Mouse (Mus musculus): Measurements from ENCODE around the gene Slc35b3.

The Slc35b3 gene

GRCm38 (mm10) chr13:38938433-38938832 is 22.2 kb downstream of the Slc35b3 start:
- no peak for DNase-seq (ENCODE audit: low spot score)

DNA sequence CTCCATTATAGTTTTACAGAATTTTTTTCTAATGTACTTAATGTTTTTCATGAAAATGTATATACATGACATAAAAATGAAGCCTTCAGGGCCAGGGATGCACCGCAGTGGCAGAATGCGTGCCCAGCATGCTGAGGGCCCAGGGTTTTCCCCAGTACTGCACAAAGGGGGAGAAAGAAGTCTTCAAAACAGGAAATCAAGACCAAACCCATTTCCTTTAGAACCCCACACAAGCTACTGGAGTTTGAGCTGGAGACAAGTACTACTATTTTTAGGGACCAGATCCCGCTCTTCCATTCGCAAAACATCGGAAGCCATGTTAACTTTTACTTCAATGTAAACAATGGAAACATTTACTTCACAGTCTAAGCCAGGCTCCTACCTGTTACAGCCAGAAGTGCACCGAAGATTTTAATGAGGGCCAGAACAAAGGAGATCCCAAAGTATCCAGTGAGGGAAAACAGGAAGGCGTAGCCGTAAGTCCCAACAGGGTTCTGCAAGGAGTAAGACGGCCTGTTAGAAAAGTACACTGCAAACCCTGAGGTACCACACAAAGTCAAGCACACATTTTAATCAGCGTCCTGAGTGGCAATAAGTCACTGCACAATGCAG is 23.7 kb downstream of the Slc35b3 start:
- no peak for DNase-seq (ENCODE audit: low spot score)

- DNase-seq (ENCODE audit: low spot score): no peak
Observed at GRCm38 (mm10) chr13:38935856-38936446, 24.7 kb downstream of the Slc35b3 start.

DNA sequence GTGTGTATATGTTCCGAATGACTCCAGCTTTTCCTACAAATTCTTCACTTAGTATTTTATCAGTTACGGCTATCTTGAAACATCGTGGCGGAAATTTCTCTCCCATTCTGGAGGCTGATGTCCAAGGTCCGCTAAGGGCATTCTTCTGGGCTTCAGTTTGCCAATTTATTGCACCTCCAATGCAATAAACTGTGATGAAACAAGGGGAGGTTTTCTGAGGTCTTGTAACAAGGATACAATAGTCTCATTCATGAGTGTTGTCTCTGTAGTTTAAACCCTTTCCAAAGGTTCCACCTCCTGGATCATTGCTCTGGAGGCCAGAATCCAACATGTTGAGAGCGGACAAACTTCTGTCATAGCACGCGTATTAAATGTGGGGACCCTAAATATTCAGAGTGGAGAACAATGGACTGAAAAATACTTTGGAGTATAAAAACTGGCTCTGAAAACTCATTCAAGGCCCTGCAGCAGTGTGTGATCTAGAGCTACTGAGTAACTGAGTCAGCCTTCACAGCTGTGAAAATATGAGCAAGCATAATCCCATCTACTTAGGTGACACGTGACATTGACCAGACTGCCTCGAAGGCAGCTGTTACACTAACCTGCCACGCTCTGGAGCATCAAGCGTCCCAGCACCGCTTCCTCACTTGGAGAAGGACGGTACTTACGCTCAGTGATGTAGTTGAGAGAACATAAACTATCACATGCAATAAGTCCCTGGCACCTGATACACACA is 30.7 kb downstream of the Slc35b3 start:
- DNase-seq (ENCODE audit: low spot score): no peak

GRCm38 (mm10) chr13:38922676-38923075 is 38.0 kb downstream of the Slc35b3 start:
- no peak for DNase-seq (ENCODE audit: low spot score)

- DNase-seq (ENCODE audit: low spot score): no peak
Observed at GRCm38 (mm10) chr13:38921306-38921705, 39.4 kb downstream of the Slc35b3 start.

GRCm38 (mm10) chr13:38918188-38918885 is 42.3 kb downstream of the Slc35b3 start:
- DNase-seq (ENCODE audit: low spot score): no peak

- DNase-seq (ENCODE audit: low spot score): no peak
Observed at GRCm38 (mm10) chr13:38917556-38917955, 43.1 kb downstream of the Slc35b3 start.

DNA sequence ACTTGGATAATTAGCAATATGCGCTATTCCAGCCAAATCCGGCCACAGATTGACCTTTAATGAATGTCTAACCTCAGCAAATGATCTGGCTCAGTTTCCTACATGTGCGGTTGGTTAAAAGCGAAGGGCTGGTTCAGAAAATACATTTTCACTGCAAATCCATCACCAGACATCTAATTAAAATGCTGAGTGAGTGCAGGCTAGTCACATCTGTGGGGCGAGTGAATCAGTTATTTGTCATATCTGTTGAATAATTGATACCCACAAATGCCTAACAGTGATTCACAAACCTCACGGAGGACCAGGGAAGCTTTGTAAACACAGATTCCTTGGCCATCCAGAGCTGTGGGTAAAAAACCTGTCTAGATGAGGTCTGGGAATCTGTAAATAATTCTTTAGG is 45.9 kb downstream of the Slc35b3 start:
- no peak for DNase-seq (ENCODE audit: low spot score)

DNA sequence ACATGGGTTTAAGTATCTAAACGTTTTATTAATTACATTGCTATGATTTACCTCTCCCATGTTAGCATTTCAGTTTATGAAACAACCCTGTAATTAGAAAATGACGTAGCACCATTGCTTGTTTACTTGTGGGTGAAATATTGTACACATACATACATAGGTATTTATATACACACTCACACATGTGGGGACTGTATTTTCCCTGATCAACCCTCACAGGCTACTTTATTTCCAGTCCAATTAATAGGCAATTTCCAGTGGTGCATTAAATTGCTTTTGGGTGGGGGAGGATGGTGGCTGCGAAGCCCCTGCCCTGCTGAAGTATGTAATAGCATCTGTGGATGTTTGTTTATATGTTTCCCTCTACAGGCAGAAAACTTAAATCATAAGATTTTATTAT is 68.3 kb downstream of the Slc35b3 start:
- no peak for DNase-seq (ENCODE audit: low spot score)
